Mouse (Mus musculus) CH12.LX (cell line): ENCODE measurements around the gene Klhl31. TPM values are rescaled to one million over a fixed set of nuclear protein-coding genes. Genes with fewer than 3 reads are reported as not detected.

Source experiments
- DNase-seq: peaks from one replicate; pipeline ENCODE4 v3.0.0-alpha.2; 2013; ENCODE audit errors: extremely low read depth
- H3K27ac ChIP-seq: 2 replicates; pipeline ENCODE4 v1.5.1; 2012; ENCODE audit warnings: low read depth, mild to moderate bottlenecking, control low read depth, moderate library complexity; ENCODE audit not compliant: insufficient read depth
- H3K27me3 ChIP-seq: replicated peaks from 2 replicates; pipeline ENCODE3; 2012; ENCODE audit warnings: inconsistent platforms
- H3K36me3 ChIP-seq, 2 experiments: replicated peaks in 1 of 2; 2 replicates each; pipeline versions ENCODE3 to v1.6.1; 2012; ENCODE audit warnings: inconsistent platforms in 1 of 2, low read length in 1 of 2, mild to moderate bottlenecking in 1 of 2, mixed read lengths in 1 of 2, moderate library complexity in 1 of 2; ENCODE audit not compliant: control insufficient read depth in 1 of 2, insufficient read depth in 1 of 2
- H3K4me1 ChIP-seq, 2 experiments: 2 replicates each; pipeline ENCODE4 v1.6.1; 2012; ENCODE audit warnings: inconsistent platforms in 1 of 2, moderate library complexity in 1 of 2; ENCODE audit not compliant: insufficient read depth in 2 of 2, control insufficient read depth in 1 of 2
- H3K4me2 ChIP-seq: 2 replicates; pipeline ENCODE4 v1.6.1; 2012; ENCODE audit warnings: low read depth, mild to moderate bottlenecking, control low read depth; ENCODE audit not compliant: poor library complexity, insufficient read depth, severe bottlenecking
- H3K4me3 ChIP-seq, 3 experiments: fragments of 150-350 bp in 1 of 3; sonication (generic) in 1 of 3; replicated peaks in 1 of 3; 2 replicates each; pipeline versions ENCODE3 to v1.5.1; 2011 to 2012; ENCODE audit warnings: low read depth in 2 of 3, low read length in 2 of 3, mild to moderate bottlenecking in 2 of 3, moderate library complexity in 2 of 3, control low read depth in 1 of 3, improper control_type of control experiment in 1 of 3, inconsistent platforms in 1 of 3, mixed read lengths in 1 of 3; ENCODE audit not compliant: poor library complexity in 1 of 3
- H3K79me2 ChIP-seq: replicated peaks from 2 replicates; pipeline ENCODE4 v1.6.1; 2012; ENCODE audit warnings: mild to moderate bottlenecking, moderate library complexity; ENCODE audit not compliant: control insufficient read depth, poor library complexity, insufficient read depth, severe bottlenecking; ENCODE audit errors: extremely low read depth
- H3K9ac ChIP-seq: 2 replicates; pipeline ENCODE4 v1.6.1; 2012; ENCODE audit warnings: low read depth, mild to moderate bottlenecking, control low read depth, moderate library complexity; ENCODE audit not compliant: insufficient read depth
- H3K9me3 ChIP-seq: replicated peaks from 2 replicates; pipeline ENCODE3; 2012; ENCODE audit warnings: low read length, inconsistent platforms, mixed read lengths
- BHLHE40 ChIP-seq: IDR thresholded peaks from 2 replicates; pipeline ENCODE4 v1.6.1; 2011; ENCODE audit warnings: mild to moderate bottlenecking, low read depth, low read length, improper control_type of control experiment
- CHD1 ChIP-seq: IDR thresholded peaks from 2 replicates; pipeline ENCODE4 v1.6.1; 2012; ENCODE audit warnings: low read depth, low read length, improper control_type of control experiment, inconsistent platforms
- CHD2 ChIP-seq: IDR thresholded peaks from 2 replicates; pipeline ENCODE4 v1.6.1; 2011; ENCODE audit warnings: low read length, improper control_type of control experiment
- CTCF ChIP-seq, 2 experiments: IDR thresholded peaks in 1 of 2; conservative IDR thresholded peaks in 1 of 2; 2 replicates each; pipeline ENCODE4 v1.5.1; 2011 to 2012; ENCODE audit warnings: low read depth in 2 of 2, low read length in 2 of 2, improper control_type of control experiment in 1 of 2, inconsistent platforms in 1 of 2, mild to moderate bottlenecking in 1 of 2, moderate library complexity in 1 of 2
- E2F4 ChIP-seq: IDR thresholded peaks from 2 replicates; pipeline ENCODE4 v1.6.1; 2011; ENCODE audit warnings: low read depth, low read length, improper control_type of control experiment; ENCODE audit not compliant: insufficient replicate concordance
- ELF1 ChIP-seq: IDR thresholded peaks from 2 replicates; pipeline ENCODE4 v1.6.1; 2014; ENCODE audit warnings: low read depth, mild to moderate bottlenecking, inconsistent platforms, low read length, improper control_type of control experiment
- EP300 ChIP-seq: IDR thresholded peaks from 2 replicates; pipeline ENCODE4 v1.6.1; 2011; ENCODE audit warnings: low read length, improper control_type of control experiment
- ETS1 ChIP-seq: conservative IDR thresholded peaks from 2 replicates; pipeline ENCODE4 v1.6.1; 2012; ENCODE audit warnings: low read depth, mild to moderate bottlenecking, inconsistent platforms, low read length, improper control_type of control experiment, moderate library complexity
- GABPA ChIP-seq: IDR thresholded peaks from 2 replicates; pipeline ENCODE4 v1.6.1; 2012; ENCODE audit warnings: low read depth, low read length, improper control_type of control experiment, inconsistent platforms; ENCODE audit not compliant: insufficient replicate concordance
- HCFC1 ChIP-seq: IDR thresholded peaks from 2 replicates; pipeline ENCODE4 v1.6.1; 2012; ENCODE audit warnings: low read depth, mild to moderate bottlenecking, inconsistent platforms, low read length, improper control_type of control experiment
- IRF4 ChIP-seq: IDR thresholded peaks from 2 replicates; pipeline ENCODE4 v1.6.1; 2014; ENCODE audit warnings: low read depth, mild to moderate bottlenecking, inconsistent platforms, low read length, improper control_type of control experiment
- JUN ChIP-seq: IDR thresholded peaks from 2 replicates; pipeline ENCODE4 v1.6.1; 2011; ENCODE audit warnings: low read depth, mild to moderate bottlenecking, low read length, improper control_type of control experiment, moderate library complexity; ENCODE audit not compliant: insufficient read depth
- JUND ChIP-seq: conservative IDR thresholded peaks from 2 replicates; pipeline ENCODE4 v1.6.1; 2011; ENCODE audit warnings: low read depth, low read length, improper control_type of control experiment
- KAT2A ChIP-seq: IDR thresholded peaks from 2 replicates; pipeline ENCODE4 v1.6.1; 2012; ENCODE audit warnings: low read length, improper control_type of control experiment, inconsistent platforms; ENCODE audit not compliant: insufficient replicate concordance
- MAFK ChIP-seq: IDR thresholded peaks from 2 replicates; pipeline ENCODE4 v1.6.1; 2011; ENCODE audit warnings: low read length, improper control_type of control experiment; ENCODE audit not compliant: insufficient replicate concordance
- MAX ChIP-seq: IDR thresholded peaks from 2 replicates; pipeline ENCODE4 v1.6.1; 2011; ENCODE audit warnings: low read length, improper control_type of control experiment
- MAZ ChIP-seq: IDR thresholded peaks from 2 replicates; pipeline ENCODE4 v1.6.1; 2012; ENCODE audit warnings: low read depth, mild to moderate bottlenecking, inconsistent platforms, low read length, improper control_type of control experiment, moderate library complexity
- MEF2A ChIP-seq: IDR thresholded peaks from 2 replicates; pipeline ENCODE4 v1.6.1; 2014; ENCODE audit warnings: low read depth, mild to moderate bottlenecking, inconsistent platforms, low read length, improper control_type of control experiment, borderline replicate concordance
- MXI1 ChIP-seq: IDR thresholded peaks from 2 replicates; pipeline ENCODE4 v1.6.1; 2011; ENCODE audit warnings: mild to moderate bottlenecking, low read depth, low read length, improper control_type of control experiment
- MYC ChIP-seq: IDR thresholded peaks from 2 replicates; pipeline ENCODE4 v1.6.1; 2011; ENCODE audit warnings: low read depth, mild to moderate bottlenecking, improper control_type of control experiment, low read length
- NELFE ChIP-seq: IDR thresholded peaks from 2 replicates; pipeline ENCODE4 v1.6.1; 2011; ENCODE audit warnings: low read depth, low read length, improper control_type of control experiment
- NRF1 ChIP-seq: IDR thresholded peaks from 2 replicates; pipeline ENCODE4 v1.6.1; 2014; ENCODE audit warnings: low read depth, mild to moderate bottlenecking, inconsistent platforms, low read length, improper control_type of control experiment, moderate library complexity
- PAX5 ChIP-seq: IDR thresholded peaks from 2 replicates; pipeline ENCODE4 v1.6.1; 2012; ENCODE audit warnings: low read length, inconsistent platforms, mixed read lengths
- POLR2A ChIP-seq: IDR thresholded peaks from 2 replicates; pipeline ENCODE4 v1.6.1; 2011; ENCODE audit warnings: low read depth, mild to moderate bottlenecking, improper control_type of control experiment, low read length
- POLR2AphosphoS2 ChIP-seq: IDR thresholded peaks from 2 replicates; pipeline ENCODE4 v1.6.1; 2011; ENCODE audit warnings: low read depth, low read length, improper control_type of control experiment
- RAD21 ChIP-seq: IDR thresholded peaks from 2 replicates; pipeline ENCODE4 v1.6.1; 2011; ENCODE audit warnings: low read depth, mild to moderate bottlenecking, low read length, improper control_type of control experiment, moderate library complexity
- RCOR1 ChIP-seq: conservative IDR thresholded peaks from 2 replicates; pipeline ENCODE4 v1.6.1; 2012; ENCODE audit warnings: low read depth, mild to moderate bottlenecking, inconsistent platforms, low read length, improper control_type of control experiment
- SIN3A ChIP-seq: IDR thresholded peaks from 2 replicates; pipeline ENCODE4 v1.6.1; 2012; ENCODE audit warnings: low read length, improper control_type of control experiment, inconsistent platforms
- SMC3 ChIP-seq: IDR thresholded peaks from 2 replicates; pipeline ENCODE4 v1.6.1; 2011; ENCODE audit warnings: low read depth, low read length, improper control_type of control experiment
- TBP ChIP-seq: conservative IDR thresholded peaks from 2 replicates; pipeline ENCODE4 v1.6.1; 2011; ENCODE audit warnings: low read depth, low read length, improper control_type of control experiment
- TCF12 ChIP-seq: IDR thresholded peaks from 2 replicates; pipeline ENCODE4 v1.6.1; 2014; ENCODE audit warnings: low read depth, mild to moderate bottlenecking, inconsistent platforms, low read length, improper control_type of control experiment
- UBTF ChIP-seq: IDR thresholded peaks from 2 replicates; pipeline ENCODE4 v1.6.1; 2012; ENCODE audit warnings: low read depth, mild to moderate bottlenecking, inconsistent platforms, low read length, improper control_type of control experiment, moderate library complexity
- USF1 ChIP-seq: IDR thresholded peaks from 2 replicates; pipeline ENCODE4 v1.6.1; 2014; ENCODE audit warnings: low read depth, mild to moderate bottlenecking, inconsistent platforms, low read length, improper control_type of control experiment
- USF2 ChIP-seq: conservative IDR thresholded peaks from 2 replicates; pipeline ENCODE4 v1.6.1; 2011; ENCODE audit warnings: low read depth, low read length, improper control_type of control experiment
- ZC3H11A ChIP-seq: IDR thresholded peaks from 2 replicates; pipeline ENCODE4 v1.6.1; 2012; ENCODE audit warnings: low read depth, mild to moderate bottlenecking, inconsistent platforms, low read length, improper control_type of control experiment
- ZKSCAN1 ChIP-seq: IDR thresholded peaks from 2 replicates; pipeline ENCODE4 v1.6.1; 2012; ENCODE audit warnings: low read depth, inconsistent platforms, low read length, improper control_type of control experiment, borderline replicate concordance
- ZMIZ1 ChIP-seq: IDR thresholded peaks from 2 replicates; pipeline ENCODE4 v1.6.1; 2012; ENCODE audit warnings: low read depth, mild to moderate bottlenecking, inconsistent platforms, low read length, improper control_type of control experiment
- ZNF384 ChIP-seq: IDR thresholded peaks from 2 replicates; pipeline ENCODE4 v1.6.1; 2012; ENCODE audit warnings: low read depth, low read length, improper control_type of control experiment, inconsistent platforms
- dilution Hi-C: fragments of 300-500 bp; cut with MboI; formaldehyde crosslinking; loops from 2 replicates; pipeline ENCODE4 v1.14.3; 2020; ENCODE audit warnings: low sequenced_read_pairs; ENCODE audit not compliant: extremely low pct_unique_long_range_greater_than_20kb, extremely low pct_ligation_motif_present
- in situ Hi-C: fragments of 300-500 bp; cut with MboI; formaldehyde crosslinking; loops from 3 replicates; pipeline ENCODE4 v1.14.3; 2019; ENCODE audit warnings: low sequenced_read_pairs, low pct_ligation_motif_present, low pct_unique_long_range_greater_than_20kb, mixed read lengths
- polyA plus RNA-seq: library from polyadenylated mRNA; unstranded; fragments of >175 nt; gene quantifications from 2 replicates; pipeline ENCODE4 v1.2.1, GENCODE M21; 2012; ENCODE audit warnings: low read depth; ENCODE audit not compliant: insufficient read length
- total RNA-seq, 2 experiments: library from RNA; depleted of rRNA; stranded (reverse); fragments of 300-350 nt in 1 of 2; fragments of >200 nt in 1 of 2; gene quantifications; 2 replicates each; pipeline ENCODE4 v1.2.3; 2012 to 2014

Gene Klhl31
- total and polyA plus RNA-seq, 3 experiments, result not detected

- TF ChIP-seq IRF4, result peak; percentile 92
- no peak for TF ChIP-seq MAFK
- no peak for TF ChIP-seq GABPA
- peak; percentile 2 for TF ChIP-seq RAD21
- TF ChIP-seq ZNF384, result peak; percentile 82
- 0 out of 2 replicates have a peak, but pooled peaks have one; percentile 5 for TF ChIP-seq KAT2A
- TF ChIP-seq MAZ, result no peak; the same call in 1 of the 2 replicates
- TF ChIP-seq POLR2AphosphoS2, result no peak
- peak; percentile 44; the same call in 1 of the 2 replicates for TF ChIP-seq EP300
- TF ChIP-seq RCOR1, result no peak
- TF ChIP-seq TCF12, result peak; percentile 22; the same call in 1 of the 2 replicates
- peak; percentile 67; the same call in 1 of the 2 replicates for TF ChIP-seq MYC
- peak; percentile 68 for TF ChIP-seq ETS1
- TF ChIP-seq USF2, result no peak
- TF ChIP-seq SMC3, result 0 out of 2 replicates have a peak, but pooled peaks have one; percentile 9
- no peak for TF ChIP-seq HCFC1
- no peak for TF ChIP-seq PAX5
- TF ChIP-seq JUN, result no peak; the same call in 1 of the 2 replicates
- no peak for TF ChIP-seq MAX
- TF ChIP-seq SIN3A, result no peak
- peak; percentile 72; the same call in 1 of the 2 replicates for TF ChIP-seq MEF2A
- TF ChIP-seq UBTF, result no peak
- TF ChIP-seq POLR2A, result peak; percentile 29; the same call in 1 of the 2 replicates
- TF ChIP-seq MXI1, result 0 out of 2 replicates have a peak, but pooled peaks have one; percentile 36
- TF ChIP-seq CTCF (conservative IDR thresholded peaks at IDR 0.05 in 1 of 2, IDR thresholded peaks at IDR 0.05 in 1 of 2; ENCODE audit: low read depth in 2 of 2, low read length in 2 of 2), result no peak
- TF ChIP-seq NELFE, result peak; percentile 20; the same call in 1 of the 2 replicates
- TF ChIP-seq CHD1, result no peak
- no peak for TF ChIP-seq ZC3H11A
- TF ChIP-seq USF1, result no peak
- no peak for TF ChIP-seq E2F4
- TF ChIP-seq NRF1, result no peak
- TF ChIP-seq ZMIZ1, result 0 out of 2 replicates have a peak, but pooled peaks have one; percentile 51
- peak; percentile 25; the same call in 1 of the 2 replicates for TF ChIP-seq JUND
- 0 out of 2 replicates have a peak, but pooled peaks have one; percentile 47 for TF ChIP-seq TBP
- 0 out of 2 replicates have a peak, but pooled peaks have one; percentile 11 for TF ChIP-seq ELF1
- TF ChIP-seq CHD2, result peak; percentile 61; the same call in 1 of the 2 replicates
- TF ChIP-seq BHLHE40, result peak; percentile 65
- TF ChIP-seq ZKSCAN1, result no peak
- Histone ChIP-seq H3K4me1 (peaks cover 5 to 47% of the 10 kb centered on the region in 2 experiments), H3K9ac (no peak overlapping the region), H3K27me3 (no peaks in the 10 kb centered on the region), H3K4me3 (peak overlapping the region in 1 of 3 experiments; percentile 18), H3K27ac (peak overlapping the region; percentile 75), H3K36me3 (no peaks in the 10 kb centered on the region), H3K79me2 (no peaks in the 10 kb centered on the region), H3K9me3 (no peaks in the 10 kb centered on the region), H3K4me2 (peak overlapping the region; percentile 61)
- in situ Hi-C loops (loop anchor here (10.0 kb wide), 1 partner anchor 47 kb away; the partner anchor contains the start of gene Gclc), dilution Hi-C loops (no loop called here)
- DNase-seq, result peak; percentile 87
Observed at GRCm38 (mm10) chr9:77707433-77708139, 71.3 kb downstream of the Klhl31 start.
